Mouse (Mus musculus) forebrain, embryonic 11.5 days (tissue): ENCODE measurements around the gene Mgat5. TPM values are rescaled to one million over a fixed set of nuclear protein-coding genes. Genes with fewer than 3 reads are reported as not detected.

Experiments
- ATAC-seq: fragments of 200-750 bp; cut with Nextera tagmentation; replicated peaks from 2 replicates; pipeline ENCODE4 v1.8.0; 2017; ENCODE audit warnings: moderate TSS enrichment; ENCODE audit not compliant: low FRiP score
- DNase-seq: peaks from one replicate; pipeline ENCODE4 v3.0.0-alpha.2; 2017; ENCODE audit warnings: low spot score
- H3K27ac ChIP-seq: fragments of 300-500 bp; sonication (generic); 2 replicates; pipeline ENCODE4 v1.5.1; 2014; ENCODE audit warnings: low read depth, low read length
- H3K27me3 ChIP-seq: fragments of 300-500 bp; sonication (generic); 2 replicates; pipeline ENCODE4 v1.6.1; 2014; ENCODE audit warnings: mild to moderate bottlenecking, low read length, mixed read lengths; ENCODE audit not compliant: control insufficient read depth, insufficient read depth
- H3K36me3 ChIP-seq: fragments of 300-500 bp; sonication (generic); 2 replicates; pipeline ENCODE4 v1.6.1; 2014; ENCODE audit warnings: mild to moderate bottlenecking, low read length, moderate library complexity, mixed read lengths; ENCODE audit not compliant: control insufficient read depth, insufficient read depth
- H3K4me1 ChIP-seq: fragments of 300-500 bp; sonication (generic); replicated peaks from 2 replicates; pipeline ENCODE4 v1.6.1; 2014; ENCODE audit warnings: low read length, mixed read lengths; ENCODE audit not compliant: control insufficient read depth, insufficient read depth
- H3K4me2 ChIP-seq: fragments of 300-500 bp; sonication (generic); 2 replicates; pipeline ENCODE4 v1.6.1; 2014; ENCODE audit warnings: low read depth, mild to moderate bottlenecking, low read length, moderate library complexity, mixed read lengths; ENCODE audit not compliant: severe bottlenecking
- H3K4me3 ChIP-seq: fragments of 300-500 bp; sonication (generic); 2 replicates; pipeline ENCODE4 v1.5.1; 2014; ENCODE audit warnings: low read depth, low read length
- H3K9ac ChIP-seq: fragments of 300-500 bp; sonication (generic); 2 replicates; pipeline ENCODE4 v1.6.1; 2014; ENCODE audit warnings: low read length
- H3K9me3 ChIP-seq: fragments of 300-500 bp; sonication (generic); 2 replicates; pipeline ENCODE4 v1.6.1; 2016; ENCODE audit warnings: low read length, mixed read lengths; ENCODE audit not compliant: control insufficient read depth
- WGBS: fragments of 180-500 bp; shearing (Covaris S2); extraction: QIAGEN DNeasy Blood & Tissue Kit; methylation state at CpG from one replicate; pipeline ENCODE4 v1.1.7; 2014; 5-methylcytosine and 5-hydroxymethylcytosine counted together
- polyA plus RNA-seq: library from polyadenylated mRNA; unstranded; fragments of >200 nt; fragmentation: Nextera tagmentation; extraction: Ambion mirVana; gene quantifications from 2 replicates; pipeline ENCODE4 v1.2.1, GENCODE M21; 2014

Mgat5 gene
- polyA plus RNA-seq, 1 experiment from 2014 or later = 6.6 TPM

DNA sequence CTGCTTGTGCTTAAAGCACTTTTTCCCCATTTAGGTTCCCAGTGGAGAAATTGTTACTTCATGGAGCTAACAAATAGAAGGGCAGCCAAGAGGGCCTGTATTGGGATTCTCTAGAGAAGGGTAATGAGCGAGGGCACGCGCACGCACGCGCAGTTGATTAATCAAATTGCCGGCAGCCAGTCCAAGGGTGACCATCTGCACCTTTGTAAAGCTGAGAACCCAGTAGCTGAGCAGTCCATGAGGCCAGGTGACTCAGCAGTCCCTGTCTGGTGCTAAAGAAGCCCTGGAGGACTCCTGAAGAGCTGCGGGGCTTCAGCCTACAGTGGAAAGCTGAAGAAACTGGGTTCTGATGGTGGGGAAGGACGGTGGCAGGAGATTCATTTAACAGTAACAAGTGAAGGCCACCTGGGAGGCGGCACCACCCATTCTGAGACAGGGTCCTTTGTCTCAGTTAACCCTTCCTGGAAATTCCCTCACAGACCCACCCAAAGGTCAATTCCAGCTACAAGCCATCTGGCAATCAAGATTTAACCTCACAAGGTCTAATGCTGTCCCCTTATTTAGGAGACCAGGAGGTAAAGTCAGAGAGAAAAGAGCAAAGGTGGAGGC, 302.3 kb downstream of the Mgat5 start:
- Histone ChIP-seq H3K27me3 (no peaks in the 10 kb centered on the region), H3K4me1 (no peaks in the 10 kb centered on the region), H3K4me2 (no peak overlapping the region), H3K4me3 (no peak overlapping the region), H3K27ac (no peak overlapping the region), H3K36me3 (no peaks in the 10 kb centered on the region), H3K9ac (no peak overlapping the region), H3K9me3 (no peaks in the 10 kb centered on the region)
- WGBS = 80% methylated on average over 10 of the region's 10 CpGs
- ATAC-seq (no peak), DNase-seq (no peak)

DNA sequence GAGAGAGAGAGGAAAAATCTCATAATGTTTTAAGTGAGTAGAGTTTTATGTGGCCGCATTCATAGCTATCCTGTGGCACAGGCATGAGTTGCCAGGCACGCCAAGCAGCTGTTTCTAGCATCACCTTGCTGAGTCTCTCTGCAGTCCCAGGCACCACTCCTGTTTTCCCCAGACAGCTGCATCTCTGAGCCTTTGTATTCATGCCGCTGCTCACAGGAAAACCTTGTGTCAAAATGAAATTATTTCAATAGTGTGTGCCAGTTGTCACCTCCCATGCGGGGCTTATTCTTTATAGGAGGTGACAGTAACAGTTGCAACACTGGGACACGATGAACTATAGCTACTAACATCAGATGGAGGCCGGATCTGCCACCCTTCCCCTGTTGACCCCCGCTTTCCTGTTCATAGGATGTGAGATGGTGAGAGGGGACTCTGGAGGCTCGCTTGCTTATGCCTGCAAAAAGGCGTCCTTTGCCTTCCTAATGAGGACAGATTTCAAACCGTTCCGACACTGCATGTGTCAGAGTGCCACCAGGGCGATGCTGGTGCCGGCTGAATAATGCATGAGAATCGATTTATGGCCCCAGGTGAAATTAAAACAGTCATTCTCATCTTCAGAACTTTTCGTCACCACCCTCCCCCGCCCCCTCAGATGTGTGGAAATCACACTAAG, 303.4 kb downstream of the Mgat5 start:
- H3K9me3 ChIP-seq = no peaks in the 10 kb centered on the region
- ATAC-seq = peak; percentile 58; the same call in 1 of the 2 replicates
- H3K4me1 ChIP-seq = no peaks in the 10 kb centered on the region
- H3K27me3 ChIP-seq = no peaks in the 10 kb centered on the region
- no peak overlapping the region for H3K4me2 ChIP-seq
- no peaks in the 10 kb centered on the region for H3K36me3 ChIP-seq
- DNase-seq = no peak
- no peak overlapping the region for H3K27ac ChIP-seq
- no peak overlapping the region for H3K9ac ChIP-seq
- 81% methylated on average over 16 of the region's 16 CpGs for WGBS
- no peak overlapping the region for H3K4me3 ChIP-seq

DNA sequence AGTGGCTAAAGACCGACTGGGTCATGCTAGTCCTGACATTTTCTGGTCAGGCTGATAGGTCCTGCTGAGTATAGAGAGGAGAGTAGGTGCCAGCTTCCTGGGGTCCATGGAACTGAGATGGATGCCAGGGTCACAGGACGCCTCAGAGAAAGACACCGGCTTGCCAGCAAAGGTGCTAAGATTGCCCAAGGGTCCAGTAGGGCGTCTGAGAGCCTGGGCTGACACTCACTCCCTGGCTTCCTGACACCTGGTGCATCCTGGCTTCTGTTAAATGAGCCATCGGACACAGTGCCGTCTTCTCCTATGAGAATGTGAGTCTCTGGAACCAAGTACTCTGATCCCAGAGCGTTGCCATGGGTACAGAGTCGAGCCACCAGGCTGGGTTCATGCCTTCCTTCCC, 304.1 kb downstream of the Mgat5 start:
- Histone ChIP-seq H3K27me3 (no peaks in the 10 kb centered on the region), H3K4me2 (no peak overlapping the region), H3K36me3 (no peaks in the 10 kb centered on the region), H3K4me3 (no peak overlapping the region), H3K27ac (no peak overlapping the region), H3K9me3 (no peaks in the 10 kb centered on the region), H3K4me1 (no peaks in the 10 kb centered on the region), H3K9ac (no peak overlapping the region)
- DNase-seq (no peak), ATAC-seq (0 out of 2 replicates have a peak, but pooled peaks have one; percentile 14)
- 85% methylated on average over 8 of the region's 8 CpGs for WGBS

DNA sequence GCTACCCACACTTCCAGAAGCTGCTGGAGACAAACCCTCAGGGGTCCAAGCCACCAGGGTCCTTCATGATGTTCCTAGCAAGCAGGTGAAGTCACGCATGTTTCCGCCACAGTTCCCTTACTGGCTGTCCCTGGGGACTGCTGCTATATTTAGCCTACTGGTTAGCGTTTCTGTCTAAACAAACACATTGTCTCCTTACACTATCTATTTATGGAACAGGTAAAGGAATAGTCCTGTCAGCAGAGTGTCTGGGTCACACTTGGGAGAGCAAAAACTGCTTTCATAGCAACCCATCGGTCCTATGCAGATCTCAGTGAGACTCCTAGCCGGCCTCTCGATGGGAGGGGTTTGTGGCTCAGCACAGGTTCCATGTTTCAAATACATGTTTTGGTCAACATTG, 306.5 kb downstream of the Mgat5 start:
- no peaks in the 10 kb centered on the region; the same call in 1 of the 2 replicates for H3K9me3 ChIP-seq
- no peaks in the 10 kb centered on the region for H3K27me3 ChIP-seq
- ATAC-seq (no peak), DNase-seq (no peak)
- H3K4me2 ChIP-seq = no peak overlapping the region
- no peaks in the 10 kb centered on the region for H3K36me3 ChIP-seq
- WGBS = 92% methylated on average over 6 of the region's 6 CpGs
- no peak overlapping the region for H3K4me3 ChIP-seq
- no peaks in the 10 kb centered on the region for H3K4me1 ChIP-seq
- no peak overlapping the region for H3K9ac ChIP-seq
- H3K27ac ChIP-seq = no peak overlapping the region

DNA sequence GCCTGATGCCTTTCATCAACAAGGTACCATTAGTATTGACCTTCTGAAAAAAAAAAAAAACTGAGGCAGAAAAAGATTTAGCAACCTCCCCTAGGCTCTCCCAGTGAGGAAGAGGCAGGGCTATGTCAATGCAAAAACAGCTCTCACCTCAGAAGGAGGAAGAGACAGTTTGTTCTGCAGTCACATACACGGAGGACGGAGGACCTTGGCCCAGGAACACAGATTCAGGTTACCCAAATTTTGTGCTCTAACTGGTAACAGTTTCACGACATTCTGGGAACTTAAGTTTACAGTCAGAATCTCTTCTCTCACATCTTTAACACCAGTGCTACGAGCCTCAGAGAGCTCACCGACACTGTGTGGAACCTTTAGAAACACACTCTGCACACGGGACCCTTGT, 307.9 kb downstream of the Mgat5 start:
- Histone ChIP-seq H3K27me3 (no peaks in the 10 kb centered on the region), H3K27ac (no peak overlapping the region), H3K9ac (no peak overlapping the region), H3K36me3 (no peaks in the 10 kb centered on the region), H3K4me3 (no peak overlapping the region), H3K9me3 (no peaks in the 10 kb centered on the region; the same call in 1 of the 2 replicates), H3K4me2 (no peak overlapping the region), H3K4me1 (no peaks in the 10 kb centered on the region)
- ATAC-seq (no peak), DNase-seq (no peak)
- 85% methylated on average over 6 of the region's 6 CpGs for WGBS

DNA sequence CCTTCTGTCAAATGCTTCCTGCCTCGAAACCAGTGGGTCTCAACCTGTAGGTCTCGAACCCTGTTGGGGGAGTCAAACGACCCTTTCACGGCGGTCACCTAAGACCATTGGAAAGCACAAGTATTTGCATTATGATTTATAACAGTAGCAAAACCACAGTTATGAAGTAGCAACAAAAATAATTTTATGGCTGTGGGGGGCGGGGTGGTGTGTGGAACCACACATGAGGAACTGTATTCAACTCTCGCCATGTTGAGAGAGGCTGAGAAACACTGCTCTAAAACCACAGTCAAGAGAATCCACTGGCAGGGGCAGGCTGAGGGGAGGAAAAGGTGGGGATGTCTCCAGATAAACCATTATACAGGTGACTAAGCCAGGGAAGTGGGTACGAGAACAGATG, 308.3 kb downstream of the Mgat5 start:
- Histone ChIP-seq H3K4me2 (no peak overlapping the region), H3K9ac (no peak overlapping the region), H3K9me3 (no peaks in the 10 kb centered on the region; the same call in 1 of the 2 replicates), H3K36me3 (no peaks in the 10 kb centered on the region), H3K4me1 (no peaks in the 10 kb centered on the region), H3K27me3 (no peaks in the 10 kb centered on the region), H3K4me3 (no peak overlapping the region), H3K27ac (no peak overlapping the region)
- 91% methylated on average over 8 of the region's 8 CpGs for WGBS
- ATAC-seq = no peak
- DNase-seq = no peak

DNA sequence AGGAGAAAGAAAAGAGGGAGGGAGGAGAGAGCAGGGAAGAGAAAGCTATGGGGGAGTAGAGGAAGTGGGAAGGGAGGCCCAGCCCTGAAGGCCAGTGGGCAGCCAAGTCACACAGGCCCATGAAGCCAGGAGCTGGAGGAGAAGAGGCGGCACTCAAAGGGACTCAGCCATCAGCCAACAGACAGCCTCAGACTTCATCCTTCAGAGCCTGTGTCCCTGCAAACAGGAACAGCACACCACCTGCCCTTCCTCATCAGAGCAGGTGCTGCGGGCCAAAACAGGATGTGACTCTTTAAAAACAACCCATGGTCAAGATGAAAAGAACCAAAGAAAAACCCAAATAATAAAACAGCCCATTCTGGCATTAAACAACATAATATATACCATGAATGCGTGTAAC, 308.8 kb downstream of the Mgat5 start:
- no peaks in the 10 kb centered on the region for H3K36me3 ChIP-seq
- no peak for ATAC-seq
- H3K4me3 ChIP-seq = no peak overlapping the region
- H3K27ac ChIP-seq = no peak overlapping the region
- no peaks in the 10 kb centered on the region; the same call in 1 of the 2 replicates for H3K9me3 ChIP-seq
- H3K4me2 ChIP-seq = no peak overlapping the region
- 91% methylated on average over 3 of the region's 3 CpGs for WGBS
- H3K9ac ChIP-seq = no peak overlapping the region
- no peaks in the 10 kb centered on the region for H3K4me1 ChIP-seq
- no peaks in the 10 kb centered on the region for H3K27me3 ChIP-seq
- DNase-seq = no peak

DNA sequence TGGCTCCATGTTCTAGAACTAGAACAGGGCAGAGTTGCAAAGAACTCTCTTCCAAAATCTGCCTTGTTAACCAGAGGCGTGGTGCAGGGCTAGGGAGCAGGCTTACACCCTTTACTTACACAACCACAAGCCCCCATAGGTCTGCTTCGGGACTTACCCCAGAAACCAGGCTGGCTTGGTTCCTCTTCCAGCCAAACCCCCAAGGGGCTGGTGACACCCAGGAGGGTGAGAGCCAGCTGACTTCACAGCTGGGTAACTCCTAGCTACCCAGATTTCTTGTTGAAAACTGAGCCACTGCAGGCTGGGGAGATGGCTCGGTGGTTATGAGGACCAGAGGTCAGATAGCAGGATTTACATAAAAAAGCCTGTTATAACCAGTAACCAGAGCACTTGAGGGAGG, 309.7 kb downstream of the Mgat5 start:
- Histone ChIP-seq H3K36me3 (no peaks in the 10 kb centered on the region), H3K4me3 (no peak overlapping the region), H3K4me2 (no peak overlapping the region), H3K27me3 (no peaks in the 10 kb centered on the region), H3K9me3 (no peaks in the 10 kb centered on the region; the same call in 1 of the 2 replicates), H3K9ac (no peak overlapping the region), H3K4me1 (no peaks in the 10 kb centered on the region), H3K27ac (no peak overlapping the region)
- ATAC-seq = no peak
- no peak for DNase-seq
- WGBS = 89% methylated on average over 3 of the region's 3 CpGs

DNA sequence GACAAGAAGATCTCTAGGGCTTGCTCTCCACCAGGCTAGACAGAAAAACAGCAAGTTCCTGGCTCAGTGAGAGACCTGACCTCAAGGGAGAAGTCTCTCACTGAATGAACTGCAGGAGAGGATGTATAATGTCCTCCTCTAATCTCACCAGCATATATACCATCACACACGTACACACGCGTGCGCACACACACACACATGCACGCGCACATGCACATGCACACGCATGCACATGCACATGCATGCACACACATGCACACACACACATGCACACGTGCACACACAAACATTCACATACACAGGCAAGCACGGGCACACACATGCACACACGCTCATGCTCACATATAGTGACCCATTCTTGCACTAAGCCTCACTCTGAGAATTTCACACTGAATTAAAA, 310.1 kb downstream of the Mgat5 start:
- DNase-seq (no peak), ATAC-seq (no peak)
- Histone ChIP-seq H3K9me3 (no peaks in the 10 kb centered on the region; the same call in 1 of the 2 replicates), H3K4me2 (no peak overlapping the region), H3K27me3 (no peaks in the 10 kb centered on the region), H3K36me3 (no peaks in the 10 kb centered on the region), H3K4me1 (no peaks in the 10 kb centered on the region), H3K9ac (no peak overlapping the region), H3K27ac (no peak overlapping the region), H3K4me3 (no peak overlapping the region)
- WGBS = 95% methylated on average over 10 of the region's 10 CpGs
